ENCODE assay signal across 8 mouse cellular contexts in the genomic region with DNA sequence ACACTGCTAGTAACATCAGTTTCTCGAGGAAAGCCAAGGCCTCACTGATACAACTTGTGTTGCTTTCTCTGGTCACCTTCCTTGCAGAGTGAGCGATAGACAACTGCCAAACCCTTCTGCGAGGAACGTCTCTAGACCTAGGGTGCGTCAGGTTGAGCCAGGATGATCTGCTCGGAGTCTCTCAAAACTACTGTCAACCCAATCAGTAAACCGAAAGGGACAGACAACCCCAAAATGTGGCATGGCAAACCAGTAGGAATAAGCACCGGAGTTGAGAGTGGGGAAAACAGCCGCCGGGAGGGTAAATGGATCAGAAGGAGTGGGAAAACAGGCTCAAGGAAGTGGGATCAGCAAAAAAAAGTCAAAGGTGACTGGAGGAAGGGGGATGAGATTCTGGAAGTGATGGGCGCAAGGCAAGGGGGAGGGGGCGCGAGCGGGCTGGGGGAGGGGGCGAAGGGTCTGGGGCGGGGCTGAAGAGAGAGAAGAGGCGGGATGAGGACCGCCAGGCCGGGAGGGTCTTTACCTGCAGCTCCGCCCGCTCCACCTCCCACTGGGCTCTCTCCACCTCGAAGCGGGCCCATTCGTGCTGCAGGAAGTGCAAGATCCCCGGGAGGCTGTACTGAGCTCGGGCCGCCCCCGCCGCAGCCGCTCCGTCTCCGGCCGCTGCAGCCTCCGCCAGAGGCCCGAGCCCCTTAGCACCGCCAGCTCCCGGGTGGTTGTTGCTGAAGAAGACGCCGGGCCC. TPM values are rescaled to one million over a fixed set of nuclear protein-coding genes. Genes with fewer than 3 reads are reported as not detected.
DNase-seq lines count a peak whose midpoint lies in the region; ATAC-seq and TF ChIP-seq lines count a peak whose summit lies in the region.

No protein-coding gene starts in this region.

- H3K36me3 ChIP-seq in hindbrain, embryonic 14.5 days (replicated peaks; ENCODE audit: control insufficient read depth, insufficient read depth) = no peaks in the 10 kb centered on the region
- H3K36me3 ChIP-seq in liver, embryonic 14.5 days (replicated peaks; ENCODE audit: control insufficient read depth, insufficient read depth, low read depth) = no peaks in the 10 kb centered on the region
- H3K36me3 ChIP-seq in neural tube, embryonic 14.5 days (ENCODE audit: control insufficient read depth, insufficient read depth, low read length) = no peaks in the 10 kb centered on the region

- H3K27me3 ChIP-seq in hindbrain, embryonic 14.5 days (ENCODE audit: control insufficient read depth, insufficient read depth, low read length) = no peaks in the 10 kb centered on the region
- no peaks in the 10 kb centered on the region for H3K27me3 ChIP-seq in liver, embryonic 14.5 days (ENCODE audit: control insufficient read depth, insufficient read depth, low read length)
- no peaks in the 10 kb centered on the region for H3K27me3 ChIP-seq in neural tube, embryonic 14.5 days (ENCODE audit: control insufficient read depth, insufficient read depth, low read length)

- ATAC-seq in frontal cortex, adult (ENCODE audit: low TSS enrichment) = peak; percentile 56
- ATAC-seq in hindbrain, embryonic 14.5 days (ENCODE audit: low FRiP score) = peak; percentile 2
- peak; percentile 74 for ATAC-seq in liver, embryonic 14.5 days (ENCODE audit: insufficient read depth)
- 0 out of 2 replicates have a peak, but pooled peaks have one; percentile 0 for ATAC-seq in neural tube, embryonic 14.5 days (ENCODE audit: low read depth)

- no peaks in the 10 kb centered on the region for H3K9me3 ChIP-seq in hindbrain, embryonic 14.5 days (ENCODE audit: control insufficient read depth, low read length)
- H3K9me3 ChIP-seq in liver, embryonic 14.5 days (ENCODE audit: control insufficient read depth, low read length) = no peaks in the 10 kb centered on the region
- no peaks in the 10 kb centered on the region for H3K9me3 ChIP-seq in neural tube, embryonic 14.5 days (ENCODE audit: control insufficient read depth, low read length)

- DNase-seq in frontal cortex, postnatal 25 days (ENCODE audit: low spot score in 2 of 2) = no peak
- peak; percentile 21 for DNase-seq in 416B (ENCODE audit: low read depth)
- peak; percentile 6 for DNase-seq in adrenal gland, postnatal 25 days
- DNase-seq in hindbrain, embryonic 14.5 days (ENCODE audit: low spot score) = peak; percentile 30
- DNase-seq in liver, embryonic 14.5 days (ENCODE audit: low read depth in 3 of 3, low spot score in 3 of 3) = peak in 1 of 3 experiments; percentile 33

- TF ChIP-seq EP300 in liver, embryonic 14.5 days (IDR thresholded peaks at IDR 0.05; ENCODE audit: low read depth) = no peak

- WGBS in hindbrain, embryonic 14.5 days = under 1% methylated on average over 36 of the region's 39 CpGs
- under 1% methylated on average over 36 of the region's 39 CpGs for WGBS in liver, embryonic 14.5 days (ENCODE audit: insufficient replicate concordance)
- WGBS in neural tube, embryonic 14.5 days = under 1% methylated on average over 21 of the region's 39 CpGs

- H3K4me2 ChIP-seq in hindbrain, embryonic 14.5 days (replicated peaks) = peak overlapping the region; percentile 74
- peak overlapping the region; percentile 99 for H3K4me2 ChIP-seq in liver, embryonic 14.5 days (ENCODE audit: low read depth)
- H3K4me2 ChIP-seq in neural tube, embryonic 14.5 days (ENCODE audit: low read depth, low read length) = peak overlapping the region; percentile 85

- H3K9ac ChIP-seq in hindbrain, embryonic 14.5 days = peak overlapping the region; percentile 95
- H3K9ac ChIP-seq in liver, embryonic 14.5 days (replicated peaks) = peak overlapping the region; percentile 93
- peak overlapping the region; percentile 91 for H3K9ac ChIP-seq in neural tube, embryonic 14.5 days (replicated peaks; ENCODE audit: low read depth, low read length)

- H3K27ac ChIP-seq in embryonic fibroblast, embryonic 13.5 days (ENCODE audit: insufficient read depth, low read length) = peak overlapping the region; percentile 50
- H3K27ac ChIP-seq in hindbrain, embryonic 14.5 days = peak overlapping the region; percentile 82
- H3K27ac ChIP-seq in liver, embryonic 14.5 days = peak overlapping the region; percentile 74
- H3K27ac ChIP-seq in neural tube, embryonic 14.5 days (ENCODE audit: low read depth, low read length) = peak overlapping the region; percentile 62

- H3K4me1 ChIP-seq in embryonic fibroblast, embryonic 13.5 days (ENCODE audit: control insufficient read depth, insufficient read depth, low read length) = peaks cover 6% of the 10 kb centered on the region; the same call in 1 of the 2 replicates
- peaks cover 28% of the 10 kb centered on the region for H3K4me1 ChIP-seq in hindbrain, embryonic 14.5 days (replicated peaks; ENCODE audit: control insufficient read depth, insufficient read depth, low read length)
- H3K4me1 ChIP-seq in liver, embryonic 14.5 days (replicated peaks; ENCODE audit: control insufficient read depth in 2 of 2, insufficient read depth in 2 of 2, low read length in 1 of 2) = peaks cover 7 to 23% of the 10 kb centered on the region in 2 experiments
- peaks cover 16% of the 10 kb centered on the region; the same call in 1 of the 2 replicates for H3K4me1 ChIP-seq in neural tube, embryonic 14.5 days (ENCODE audit: control insufficient read depth, insufficient read depth, low read length)

- TF ChIP-seq CTCF in embryonic fibroblast, embryonic 13.5 days (IDR thresholded peaks at IDR 0.05; ENCODE audit: borderline replicate concordance, insufficient read depth, low read length) = no peak
- TF ChIP-seq CTCF in liver, embryonic 14.5 days (IDR thresholded peaks at IDR 0.05; ENCODE audit: low read depth) = no peak

- TF ChIP-seq POLR2A in embryonic fibroblast, embryonic 13.5 days (IDR thresholded peaks at IDR 0.05; ENCODE audit: low read depth, low read length) = no peak

- H3K4me3 ChIP-seq in embryonic fibroblast, embryonic 13.5 days (ENCODE audit: insufficient read depth, low read length) = peak overlapping the region; percentile 91
- peak overlapping the region; percentile 99 for H3K4me3 ChIP-seq in hindbrain, embryonic 14.5 days (replicated peaks; ENCODE audit: low read length)
- H3K4me3 ChIP-seq in liver, embryonic 14.5 days (ENCODE audit: insufficient read depth in 1 of 2, low read depth in 2 of 2, low read length in 2 of 2) = peak overlapping the region; percentile 89 to 92
- H3K4me3 ChIP-seq in neural tube, embryonic 14.5 days (ENCODE audit: low read depth, low read length) = peak overlapping the region; percentile 96

RNA-seq across cellular contexts. Expression of a gene that starts 1.1 kb away (rescaled TPM):
- total RNA-seq in adrenal gland, postnatal 25 days (2021) = 30.1 and 31.3 TPM in 2 replicates
- 26.6 and 29.2 TPM in 2 replicates for polyA plus RNA-seq in embryonic fibroblast, embryonic 13.5 days (2011; ENCODE audit: insufficient read length, low read depth, missing spikeins)
- 7.6 and 8.0 TPM in 2 replicates for polyA plus RNA-seq in hindbrain, embryonic 14.5 days (2014; fragmentation: Nextera tagmentation; extraction: Ambion mirVana)
- 2.5 and 3.1 TPM in 2 replicates for polyA plus RNA-seq in liver, embryonic 14.5 days (2012; rRNA removed)
- 3.1 and 3.2 TPM in 2 replicates for polyA plus RNA-seq in liver, embryonic 14.5 days (2014; fragmentation: Nextera tagmentation; extraction: Ambion mirVana)
- 7.6 and 9.0 TPM in 2 replicates for polyA plus RNA-seq in neural tube, embryonic 14.5 days (2014; fragmentation: Nextera tagmentation; extraction: Ambion mirVana)

Comparison
In these comparisons a context has a peak if more than half of its experiments do, and no peak if none do; other contexts are left out.
1. ATAC-seq: peak in every context shown above with its lines; median percentile 74 in liver, embryonic 14.5 days; 56 in frontal cortex, adult; 2 in hindbrain, embryonic 14.5 days; 0 in neural tube, embryonic 14.5 days.
2. DNase-seq: peak in 416B (single experiment), adrenal gland, postnatal 25 days (single experiment) and hindbrain, embryonic 14.5 days (single experiment); none in frontal cortex, postnatal 25 days (0 of 2).
3. Peak in every context shown above with its lines, with median percentiles within 50 percentile points of each other: H3K27ac ChIP-seq, H3K4me3 ChIP-seq, H3K4me2 ChIP-seq and H3K9ac ChIP-seq.